Mouse (Mus musculus) telencephalon, adult 2 months (tissue): Measurements from ENCODE around the gene Pgm5.

Source experiments
- DNase-seq: peaks from one replicate; pipeline ENCODE4 v3.0.0-alpha.2; 2011; ENCODE audit warnings: low read depth, low spot score

Pgm5 gene

GRCm38 (mm10) chr19:24667527-24667926 is 194.1 kb downstream of the Pgm5 start:
- DNase-seq: no peak

- peak; percentile 36 for DNase-seq
Observed at GRCm38 (mm10) chr19:24665771-24666170, 195.9 kb downstream of the Pgm5 start.

GRCm38 (mm10) chr19:24662346-24662745 is 199.3 kb downstream of the Pgm5 start:
- no peak for DNase-seq

GRCm38 (mm10) chr19:24656981-24657380 is 204.7 kb downstream of the Pgm5 start:
- no peak for DNase-seq

- DNase-seq: no peak
Observed at GRCm38 (mm10) chr19:24653230-24653799, 208.3 kb downstream of the Pgm5 start.

GRCm38 (mm10) chr19:24652342-24653019 is 209.2 kb downstream of the Pgm5 start:
- DNase-seq: no peak

- no peak for DNase-seq
Observed at GRCm38 (mm10) chr19:24651595-24651994, 210.1 kb downstream of the Pgm5 start.

GRCm38 (mm10) chr19:24650428-24650827 is 211.2 kb downstream of the Pgm5 start:
- no peak for DNase-seq

- no peak for DNase-seq
Observed at GRCm38 (mm10) chr19:24648016-24648415, 213.6 kb downstream of the Pgm5 start.

- no peak for DNase-seq
Observed at GRCm38 (mm10) chr19:24646162-24646829, 215.4 kb downstream of the Pgm5 start.

GRCm38 (mm10) chr19:24644971-24645370 is 216.7 kb downstream of the Pgm5 start:
- DNase-seq: no peak

GRCm38 (mm10) chr19:24640982-24641381 is 220.7 kb downstream of the Pgm5 start:
- DNase-seq: no peak

GRCm38 (mm10) chr19:24637988-24638387 is 223.7 kb downstream of the Pgm5 start:
- DNase-seq: no peak

- peak; percentile 41 for DNase-seq
Observed at GRCm38 (mm10) chr19:24636616-24637015, 225.0 kb downstream of the Pgm5 start.

- DNase-seq: peak; percentile 76
Observed at GRCm38 (mm10) chr19:24634602-24635001, 227.1 kb downstream of the Pgm5 start.
